Mouse (Mus musculus) stomach, postnatal 0 days (tissue): ENCODE results near the gene Prkci.

Experiments
- CTCF ChIP-seq: IDR thresholded peaks from 2 replicates; pipeline ENCODE4 v1.5.1; 2016; ENCODE audit warnings: antibody characterized with exemption, low read depth, mild to moderate bottlenecking, moderate library complexity
- EP300 ChIP-seq: optimal IDR thresholded peaks from 2 replicates; pipeline ENCODE3; 2016; ENCODE audit warnings: antibody characterized with exemption

DNA sequence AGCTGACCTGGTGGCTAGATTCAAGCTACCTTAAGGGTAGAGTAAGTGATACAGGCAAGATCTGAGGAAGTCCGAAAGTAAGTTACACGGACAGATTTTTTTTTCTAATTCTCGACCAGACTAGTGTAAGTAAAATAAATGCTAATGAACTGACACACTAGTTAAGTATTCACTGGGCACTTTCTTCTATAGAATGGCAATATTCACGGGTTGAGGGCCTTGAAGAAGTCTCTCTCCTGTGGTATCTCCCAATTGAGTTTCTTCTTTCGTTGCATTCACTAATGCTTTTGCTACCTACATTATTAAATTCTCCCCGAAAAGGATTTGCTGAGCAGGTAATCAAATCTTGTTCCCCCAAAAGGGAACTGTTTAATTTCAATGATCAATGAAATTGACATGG, 688 bp upstream of the Prkci start:
- TF ChIP-seq CTCF (no peak), EP300 (no peak)
